Mouse (Mus musculus): ENCODE measurements at regions not wholly inside any gene's neighbourhood (a gene's known extent, or its start where the extent isn't known, plus 50 kb on each side); places are given as distances from the start of the nearest gene placed in this dataset.
A peak's percentile ranks its signal among the peaks of the same experiment; 100 is the strongest.

DNA sequence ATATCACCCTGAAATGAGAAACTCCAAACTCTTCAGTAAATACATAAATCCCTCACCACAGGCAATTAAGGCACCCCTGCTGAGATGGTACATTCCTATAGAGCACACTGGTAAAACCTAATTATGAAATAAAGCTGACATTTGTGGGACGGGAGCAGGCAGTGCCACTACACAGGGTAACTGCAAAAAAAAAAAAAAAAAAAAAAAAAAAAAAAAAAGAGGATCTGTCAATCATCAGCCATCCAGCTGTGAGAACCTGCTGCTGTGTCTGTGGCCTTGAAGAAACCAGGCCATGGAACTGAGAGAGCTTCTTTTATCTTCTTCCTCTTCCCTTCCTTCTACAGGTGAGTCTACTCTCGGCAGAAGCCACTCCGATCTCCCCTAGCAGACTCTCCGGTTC lies 78.6 kb upstream of the Sfrp2 start:
- H3K4me2 ChIP-seq = no peak overlapping the region
- H3K4me1 ChIP-seq (ENCODE audit: insufficient read depth) = no peaks in the 10 kb centered on the region
- no peak overlapping the region for H3K27ac ChIP-seq (ENCODE audit: low read depth)
- H3K36me3 ChIP-seq (ENCODE audit: insufficient read depth) = no peaks in the 10 kb centered on the region
- no peak for TF ChIP-seq CTCF (IDR thresholded peaks at IDR 0.05; ENCODE audit: low read depth)
- no peaks in the 10 kb centered on the region for H3K9me3 ChIP-seq (ENCODE audit: low read depth, low read length)
- 86% methylated on average over 4 of the region's 4 CpGs for WGBS
- H3K9ac ChIP-seq = no peak overlapping the region
- H3K27me3 ChIP-seq (ENCODE audit: insufficient read depth, low read length) = no peaks in the 10 kb centered on the region
- H3K4me3 ChIP-seq (ENCODE audit: low read depth, low read length) = no peak overlapping the region
- ATAC-seq (ENCODE audit: insufficient read depth) (no peak), DNase-seq (no peak)

- H3K27ac ChIP-seq (ENCODE audit: low read depth) = no peak overlapping the region
- no peak overlapping the region for H3K9ac ChIP-seq
- no peaks in the 10 kb centered on the region for H3K9me3 ChIP-seq (ENCODE audit: low read depth, low read length)
- no peaks in the 10 kb centered on the region for H3K4me1 ChIP-seq (ENCODE audit: insufficient read depth)
- no peak overlapping the region for H3K4me3 ChIP-seq (ENCODE audit: low read depth, low read length)
- peak; percentile 40 for DNase-seq
- no peak for ATAC-seq (ENCODE audit: insufficient read depth)
- H3K27me3 ChIP-seq (ENCODE audit: insufficient read depth, low read length) = no peaks in the 10 kb centered on the region
- TF ChIP-seq CTCF (IDR thresholded peaks at IDR 0.05; ENCODE audit: low read depth) = no peak
- H3K36me3 ChIP-seq (ENCODE audit: insufficient read depth) = no peaks in the 10 kb centered on the region
- H3K4me2 ChIP-seq = no peak overlapping the region
- 60% methylated on average over 12 of the region's 12 CpGs for WGBS
Observed at GRCm38 (mm10) chr3:83689068-83689976, 76.8 kb upstream of the Sfrp2 start.

DNA sequence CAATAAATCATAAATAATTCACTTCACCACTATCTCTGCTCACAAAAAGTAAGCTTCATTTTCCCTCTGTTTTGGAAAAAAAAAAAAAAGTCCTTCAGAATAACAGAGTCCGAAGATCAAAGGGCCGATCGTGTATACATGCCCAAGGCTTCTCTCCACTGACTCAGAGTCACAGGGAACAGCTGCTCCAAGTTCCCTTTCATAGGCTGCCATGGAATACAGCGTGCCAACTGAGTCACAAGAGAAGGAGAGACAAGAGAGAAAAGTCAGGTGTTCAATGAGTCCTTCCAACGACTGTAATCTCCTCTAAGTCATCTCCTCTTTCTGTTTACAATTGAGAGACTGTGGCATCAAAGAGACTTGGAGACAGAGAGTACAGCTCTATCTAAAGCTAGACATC lies 71.6 kb upstream of the Sfrp2 start:
- Histone ChIP-seq H3K4me2 (no peak overlapping the region), H3K9ac (no peak overlapping the region), H3K27ac (ENCODE audit: low read depth) (no peak overlapping the region), H3K9me3 (ENCODE audit: low read depth, low read length) (no peaks in the 10 kb centered on the region), H3K4me1 (ENCODE audit: insufficient read depth) (no peaks in the 10 kb centered on the region), H3K4me3 (ENCODE audit: low read depth, low read length) (no peak overlapping the region), H3K36me3 (ENCODE audit: insufficient read depth) (no peaks in the 10 kb centered on the region), H3K27me3 (ENCODE audit: insufficient read depth, low read length) (no peaks in the 10 kb centered on the region)
- DNase-seq (peak; percentile 65), ATAC-seq (ENCODE audit: insufficient read depth) (peak; percentile 74; the same call in 1 of the 2 replicates)
- TF ChIP-seq CTCF (IDR thresholded peaks at IDR 0.05; ENCODE audit: low read depth) = no peak
- WGBS = 33% methylated on average over 5 of the region's 5 CpGs

- no peak overlapping the region for H3K4me3 ChIP-seq (ENCODE audit: low read depth, low read length)
- WGBS = 78% methylated on average over 3 of the region's 3 CpGs
- TF ChIP-seq CTCF (IDR thresholded peaks at IDR 0.05; ENCODE audit: low read depth) = no peak
- H3K36me3 ChIP-seq (ENCODE audit: insufficient read depth) = no peaks in the 10 kb centered on the region
- H3K27me3 ChIP-seq (ENCODE audit: insufficient read depth, low read length) = no peaks in the 10 kb centered on the region
- H3K9ac ChIP-seq = no peak overlapping the region
- ATAC-seq (ENCODE audit: insufficient read depth) (peak; percentile 44), DNase-seq (peak; percentile 34)
- H3K4me2 ChIP-seq = no peak overlapping the region
- H3K27ac ChIP-seq (ENCODE audit: low read depth) = no peak overlapping the region
- no peaks in the 10 kb centered on the region for H3K9me3 ChIP-seq (ENCODE audit: low read depth, low read length)
- H3K4me1 ChIP-seq (ENCODE audit: insufficient read depth) = no peaks in the 10 kb centered on the region
Observed at GRCm38 (mm10) chr3:83699751-83700150, 66.4 kb upstream of the Sfrp2 start.

DNA sequence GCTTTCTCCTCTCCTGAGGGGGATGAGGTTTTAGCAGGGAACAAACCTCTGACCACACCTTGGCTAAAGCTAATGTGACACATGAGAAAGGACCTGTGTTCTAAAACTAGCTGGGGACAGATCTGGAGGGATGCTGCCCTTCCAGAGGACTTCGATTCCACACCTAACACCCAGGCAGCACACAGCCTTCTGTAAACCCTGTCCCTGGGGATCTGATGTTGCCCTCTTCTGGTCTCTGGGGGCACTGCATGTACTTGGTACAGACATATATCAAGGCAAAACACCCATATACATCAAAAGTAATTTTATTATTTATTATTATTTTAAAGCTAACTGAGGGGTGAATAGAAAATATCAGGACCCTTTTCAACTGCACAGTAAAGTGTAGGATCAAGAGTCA lies 65.0 kb upstream of the Sfrp2 start:
- DNase-seq (peak; percentile 72), ATAC-seq (ENCODE audit: insufficient read depth) (no peak)
- H3K4me1 ChIP-seq (ENCODE audit: insufficient read depth) = no peaks in the 10 kb centered on the region
- H3K27me3 ChIP-seq (ENCODE audit: insufficient read depth, low read length) = no peaks in the 10 kb centered on the region
- peak; percentile 72 for TF ChIP-seq CTCF (IDR thresholded peaks at IDR 0.05; ENCODE audit: low read depth)
- 47% methylated on average over 1 of the region's 1 CpGs for WGBS
- no peaks in the 10 kb centered on the region for H3K9me3 ChIP-seq (ENCODE audit: low read depth, low read length)
- H3K4me2 ChIP-seq = no peak overlapping the region
- H3K4me3 ChIP-seq (ENCODE audit: low read depth, low read length) = no peak overlapping the region
- H3K36me3 ChIP-seq (ENCODE audit: insufficient read depth) = no peaks in the 10 kb centered on the region
- H3K27ac ChIP-seq (ENCODE audit: low read depth) = no peak overlapping the region
- no peak overlapping the region for H3K9ac ChIP-seq

- TF ChIP-seq CTCF (IDR thresholded peaks at IDR 0.05; ENCODE audit: low read depth) = no peak
- H3K27ac ChIP-seq (ENCODE audit: low read depth) = no peak overlapping the region
- no peak overlapping the region for H3K9ac ChIP-seq
- DNase-seq = no peak
- H3K4me1 ChIP-seq (ENCODE audit: insufficient read depth) = peaks cover 7% of the 10 kb centered on the region
- no peaks in the 10 kb centered on the region for H3K9me3 ChIP-seq (ENCODE audit: low read depth, low read length)
- H3K4me2 ChIP-seq = no peak overlapping the region
- no peak overlapping the region for H3K4me3 ChIP-seq (ENCODE audit: low read depth, low read length)
- H3K36me3 ChIP-seq (ENCODE audit: insufficient read depth) = no peaks in the 10 kb centered on the region
- WGBS = 87% methylated on average over 11 of the region's 11 CpGs
- no peaks in the 10 kb centered on the region for H3K27me3 ChIP-seq (ENCODE audit: insufficient read depth, low read length)
- ATAC-seq (ENCODE audit: insufficient read depth) = no peak
Observed at GRCm38 (mm10) chr3:83704559-83704958, 61.6 kb upstream of the Sfrp2 start.

- DNase-seq (no peak), ATAC-seq (ENCODE audit: insufficient read depth) (no peak)
- Histone ChIP-seq H3K4me2 (no peak overlapping the region), H3K36me3 (ENCODE audit: insufficient read depth) (no peaks in the 10 kb centered on the region), H3K4me3 (ENCODE audit: low read depth, low read length) (no peak overlapping the region), H3K4me1 (ENCODE audit: insufficient read depth) (peaks cover 12% of the 10 kb centered on the region), H3K9me3 (ENCODE audit: low read depth, low read length) (no peaks in the 10 kb centered on the region), H3K27ac (ENCODE audit: low read depth) (no peak overlapping the region), H3K27me3 (ENCODE audit: insufficient read depth, low read length) (no peaks in the 10 kb centered on the region), H3K9ac (no peak overlapping the region)
- WGBS = 93% methylated on average over 6 of the region's 6 CpGs
- no peak for TF ChIP-seq CTCF (IDR thresholded peaks at IDR 0.05; ENCODE audit: low read depth)
Observed at GRCm38 (mm10) chr3:83705253-83705652, 60.9 kb upstream of the Sfrp2 start.

Measured in lung, embryonic 14.5 days (tissue).